Mouse (Mus musculus): ENCODE measurements around the gene Ptprg.

- TF ChIP-seq GABPA (IDR thresholded peaks at IDR 0.05; ENCODE audit: low read depth, low read length) (no peak), CTCF (IDR thresholded peaks at IDR 0.05 in 2 of 3, conservative IDR thresholded peaks at IDR 0.05 in 1 of 3; ENCODE audit: control insufficient read depth in 1 of 3, insufficient read depth in 1 of 3, low read depth in 2 of 3, low read length in 3 of 3, poor library complexity in 1 of 3, severe bottlenecking in 1 of 3) (no peak), USF1 (IDR thresholded peaks at IDR 0.05; ENCODE audit: low read depth, low read length) (no peak), TBP (IDR thresholded peaks at IDR 0.05; ENCODE audit: low read depth, low read length) (no peak), EP300 (IDR thresholded peaks at IDR 0.05; ENCODE audit: low read depth in 1 of 2, low read length in 2 of 2) (no peak)
Measured at GRCm38 (mm10) chr14:12091730-12092129, 538.4 kb downstream of the Ptprg start.
